Mouse (Mus musculus) urinary bladder, postnatal 14 days (tissue): ENCODE data around the gene Gm42688.

ENCODE experiments used
- DNase-seq: peaks from one replicate; pipeline ENCODE4 v3.0.0; 2021; ENCODE audit warnings: low spot score

Gene Gm42688

DNA sequence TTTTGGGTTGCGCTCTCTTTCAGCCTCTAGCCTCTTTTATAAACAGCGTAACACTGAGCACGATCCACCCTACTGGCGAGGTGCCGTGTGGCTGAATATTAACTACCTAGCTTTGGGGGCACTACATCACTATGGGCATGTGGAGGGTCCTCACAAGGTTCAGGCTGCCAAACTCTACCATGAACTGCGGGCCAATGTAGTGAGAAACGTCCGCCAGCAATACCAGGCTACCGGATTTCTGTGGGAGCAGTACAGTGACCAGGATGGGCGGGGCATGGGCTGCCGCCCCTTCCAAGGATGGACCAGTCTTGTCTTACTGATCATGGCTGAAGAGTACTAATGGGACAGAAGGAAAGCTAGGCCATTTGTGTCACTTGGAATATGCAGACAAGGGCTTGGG, 17.0 kb downstream of the Gm42688 start:
- DNase-seq = no peak

DNA sequence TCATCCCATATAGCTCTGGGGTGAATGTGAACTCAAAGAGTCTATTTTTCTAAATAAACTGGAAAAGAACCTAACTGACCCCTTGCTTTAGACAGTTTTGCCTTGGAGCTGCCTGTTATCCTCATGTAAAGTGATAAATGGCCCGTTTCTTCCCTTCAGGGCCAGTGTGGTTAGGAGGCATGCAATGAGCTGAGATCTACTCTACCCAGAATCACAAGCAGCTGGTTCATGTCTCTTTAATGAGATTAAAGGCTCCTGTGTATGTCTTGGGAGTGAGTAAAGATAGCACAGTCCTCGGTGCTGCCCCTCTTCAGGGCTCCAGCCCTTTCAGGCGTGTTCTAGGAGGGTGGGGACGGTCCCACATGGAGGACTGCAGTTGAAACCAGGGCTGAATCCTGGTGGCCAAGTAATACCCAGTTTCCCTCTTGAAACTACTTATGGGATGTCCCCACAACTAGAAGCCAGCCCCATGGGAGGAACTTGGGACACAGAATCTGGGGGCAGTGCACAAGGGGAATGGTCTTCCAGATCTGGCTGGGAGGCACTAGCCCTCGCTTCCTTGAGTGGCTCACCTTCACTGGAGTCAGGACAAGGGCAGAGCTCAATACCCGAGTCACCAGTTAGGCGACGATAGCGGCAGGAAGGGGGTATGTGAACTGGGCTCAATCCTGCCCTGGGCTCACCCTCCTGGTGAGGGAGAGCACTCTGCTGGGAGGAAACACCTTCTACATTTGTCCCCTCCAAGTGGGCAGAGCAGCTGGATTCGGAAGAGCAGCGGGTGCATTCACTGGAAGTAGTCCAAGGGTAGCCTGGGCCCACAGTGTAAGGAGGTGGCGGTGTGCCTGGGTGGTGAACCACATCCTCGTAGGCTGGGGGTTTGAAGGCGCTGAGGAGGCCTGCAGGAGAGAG, 17.7 kb downstream of the Gm42688 start:
- no peak for DNase-seq

DNA sequence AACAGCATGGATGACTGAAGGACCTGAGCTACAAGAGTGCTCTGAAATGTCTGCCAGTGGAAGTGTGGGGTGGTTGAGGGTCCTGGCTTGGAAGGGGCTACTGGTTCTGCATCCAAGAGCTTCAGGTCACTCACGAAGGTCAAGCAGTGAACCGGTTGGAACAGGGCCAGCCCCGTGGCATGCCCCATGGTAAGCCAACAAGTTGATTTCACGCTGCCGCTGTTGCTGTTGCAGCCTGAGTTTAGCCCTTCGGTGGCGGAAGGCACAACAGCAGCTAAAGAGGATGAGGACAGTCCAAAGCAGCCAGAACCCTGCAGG, 18.3 kb downstream of the Gm42688 start:
- DNase-seq = no peak

DNA sequence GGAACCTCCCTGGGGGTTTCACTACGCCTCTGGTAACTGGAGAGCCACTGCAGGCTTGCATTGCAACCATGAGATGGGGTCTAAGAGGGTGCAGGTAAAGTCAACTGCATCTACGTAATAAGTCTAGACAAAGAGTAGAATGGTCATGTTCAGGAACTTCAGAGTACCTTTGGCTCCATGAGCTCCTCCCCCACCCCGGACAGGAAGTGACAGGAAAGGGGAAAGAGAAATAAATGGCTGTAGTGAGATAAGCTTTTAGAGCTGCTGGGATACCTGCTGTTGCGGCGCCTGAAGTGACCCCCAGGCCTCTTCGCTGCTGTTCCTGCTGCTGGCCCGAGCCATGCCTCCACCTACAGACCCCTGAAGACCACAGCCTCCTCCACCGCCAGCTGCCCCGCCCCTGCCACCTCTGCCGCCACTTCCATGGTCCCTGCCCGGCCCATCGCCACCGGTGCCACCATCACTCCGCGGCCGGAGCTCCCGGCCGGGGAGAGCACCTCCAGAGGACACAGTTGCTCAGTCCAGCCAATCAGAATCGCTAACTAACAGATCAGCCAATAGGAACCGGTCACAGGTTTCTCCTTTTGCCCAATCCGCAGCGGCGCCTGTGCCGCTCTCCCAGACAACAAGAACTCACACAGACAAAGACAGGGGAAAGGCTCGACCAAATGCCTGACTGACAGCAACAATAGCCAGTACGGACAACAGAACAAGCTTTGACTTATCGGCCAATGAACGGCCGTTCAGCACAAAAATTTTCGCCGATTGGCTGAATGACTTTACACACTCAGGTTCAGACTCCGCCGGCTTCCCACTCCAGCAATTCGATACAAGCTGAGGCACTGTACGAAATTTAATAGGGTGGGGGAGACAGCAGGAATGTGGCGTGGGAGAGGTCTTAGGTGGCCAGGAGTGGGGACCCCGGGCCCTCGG, 19.8 kb downstream of the Gm42688 start, which contains the start of gene Wbp1:
Gene Wbp1 (minus strand): TSS at position 630 of the 933 bp plus-strand sequence.
- peak; percentile 94 for DNase-seq

DNA sequence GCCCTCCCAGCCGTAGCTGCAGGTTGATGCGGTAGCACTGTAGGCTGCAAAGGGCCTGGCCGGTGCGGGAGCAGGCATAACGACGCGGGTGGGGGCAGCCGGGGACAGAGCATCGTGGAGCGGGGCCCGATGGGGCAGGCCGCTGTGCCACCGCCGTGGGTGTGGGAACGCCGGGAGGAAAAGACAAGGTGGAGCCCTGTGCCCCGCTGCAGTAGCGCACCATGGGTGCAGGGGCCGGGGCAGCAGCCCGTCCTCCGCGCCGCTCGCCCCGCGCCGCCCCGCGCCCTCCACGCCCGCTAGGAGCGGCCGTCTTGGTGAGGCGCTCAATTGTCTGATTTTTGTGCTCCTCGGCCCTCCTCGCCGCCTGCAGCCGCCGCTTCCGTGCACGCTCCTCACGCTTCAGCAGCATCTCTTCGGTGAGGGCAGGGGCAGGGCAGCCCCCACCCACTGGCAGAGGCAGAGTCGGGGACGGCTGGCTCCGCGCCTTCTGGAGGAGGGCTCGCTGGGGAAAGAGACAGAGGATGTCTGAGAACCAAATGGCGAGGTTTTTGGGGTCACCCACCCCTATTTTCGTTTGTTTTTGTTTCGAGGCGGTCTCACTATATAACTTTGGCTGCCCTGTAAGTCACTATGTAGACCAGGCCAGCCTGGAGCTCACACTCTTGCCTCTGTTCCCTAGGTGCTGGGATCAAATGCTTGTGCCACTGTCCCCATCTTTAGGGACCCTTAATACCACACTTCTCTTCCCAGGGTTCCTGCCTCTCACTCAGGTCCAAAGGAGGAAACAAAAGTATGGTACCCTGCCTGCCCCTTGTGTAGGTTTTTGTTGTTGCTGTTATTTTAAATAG, 20.7 kb downstream of the Gm42688 start:
- DNase-seq = no peak

DNA sequence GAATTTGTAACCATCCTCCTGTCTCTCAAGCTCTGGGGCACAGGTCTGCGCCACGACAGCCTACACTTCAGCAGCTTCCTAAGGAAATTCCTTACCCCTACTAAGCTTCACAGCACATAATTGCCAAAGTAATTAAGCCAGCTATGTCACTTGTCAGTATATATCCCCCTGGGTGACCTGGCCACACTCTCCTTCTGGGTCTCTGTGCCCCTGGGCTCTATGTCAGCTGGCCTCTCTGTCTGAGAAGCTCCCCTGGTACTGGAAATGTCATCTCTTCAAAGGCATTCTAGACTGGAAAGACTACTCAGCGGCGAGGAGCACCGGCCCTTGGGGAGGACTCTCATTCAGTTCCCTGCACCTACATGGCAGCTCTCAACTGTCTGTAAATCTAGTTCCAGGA, 21.5 kb downstream of the Gm42688 start:
- no peak for DNase-seq

DNA sequence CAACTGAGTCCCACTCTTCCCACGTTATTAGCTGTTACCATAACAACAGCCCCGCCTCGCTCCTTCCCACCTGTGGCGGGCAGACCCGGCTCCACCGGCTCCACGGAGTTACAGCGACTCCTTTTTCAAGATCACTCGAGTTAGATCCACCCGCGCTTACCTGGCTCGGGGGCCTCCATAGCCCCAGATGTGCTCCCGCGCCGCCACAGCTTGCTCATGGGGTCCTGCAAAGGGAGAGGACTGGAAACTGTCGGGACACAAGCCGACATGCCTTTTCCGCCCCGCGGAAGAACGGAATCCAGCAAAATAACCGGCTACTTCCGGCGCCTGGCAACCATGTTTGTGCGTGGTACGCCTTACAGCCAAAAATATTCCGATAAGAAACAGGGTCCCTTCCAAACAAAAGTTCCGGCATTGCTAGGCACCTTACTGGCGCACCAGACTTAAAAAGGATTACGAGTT, 23.5 kb downstream of the Gm42688 start:
- DNase-seq = peak; percentile 93

DNA sequence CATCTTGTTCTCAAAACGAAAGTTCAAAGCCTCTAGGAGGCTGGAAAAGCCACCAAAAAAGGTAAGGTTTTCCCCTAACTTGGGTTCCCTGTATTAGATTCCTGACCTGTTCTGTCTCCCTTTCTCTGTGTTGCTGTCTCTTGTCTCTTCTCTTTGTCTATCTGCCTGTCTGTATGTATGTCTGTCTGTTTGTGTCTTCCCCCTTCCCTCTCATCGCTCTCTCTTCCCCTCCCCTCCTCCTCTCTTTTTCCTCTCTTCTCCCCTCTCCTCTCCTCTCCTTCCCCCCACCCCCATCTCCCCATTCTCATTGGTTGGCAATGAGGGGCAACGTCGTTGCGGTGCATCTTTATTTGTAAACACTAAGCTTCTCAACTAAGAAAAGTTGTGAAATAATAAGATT, 23.9 kb downstream of the Gm42688 start, which contains the start of gene Ino80b:
Gene Ino80b (minus strand): TSS at position 101 of the 400 bp plus-strand sequence.
- no peak for DNase-seq

DNA sequence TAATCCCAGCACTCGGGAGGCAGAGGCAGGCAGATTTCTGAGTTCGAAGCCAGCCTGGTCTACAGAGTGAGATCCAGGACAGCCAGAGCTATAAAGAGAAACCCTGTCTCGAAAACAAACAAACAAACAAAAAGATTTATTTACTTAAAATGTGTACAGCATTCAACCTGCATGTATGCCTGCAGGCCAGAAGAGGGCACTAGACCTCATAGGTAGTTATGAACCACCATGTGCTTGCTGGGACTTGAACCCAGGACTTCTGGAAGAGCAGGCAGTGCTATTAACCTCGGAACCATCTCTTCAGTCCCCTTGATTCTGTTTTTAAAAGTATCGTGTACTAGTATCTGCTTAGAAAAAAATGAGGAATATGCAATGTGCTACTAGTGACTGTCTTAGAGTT, 26.0 kb downstream of the Gm42688 start:
- DNase-seq = no peak

DNA sequence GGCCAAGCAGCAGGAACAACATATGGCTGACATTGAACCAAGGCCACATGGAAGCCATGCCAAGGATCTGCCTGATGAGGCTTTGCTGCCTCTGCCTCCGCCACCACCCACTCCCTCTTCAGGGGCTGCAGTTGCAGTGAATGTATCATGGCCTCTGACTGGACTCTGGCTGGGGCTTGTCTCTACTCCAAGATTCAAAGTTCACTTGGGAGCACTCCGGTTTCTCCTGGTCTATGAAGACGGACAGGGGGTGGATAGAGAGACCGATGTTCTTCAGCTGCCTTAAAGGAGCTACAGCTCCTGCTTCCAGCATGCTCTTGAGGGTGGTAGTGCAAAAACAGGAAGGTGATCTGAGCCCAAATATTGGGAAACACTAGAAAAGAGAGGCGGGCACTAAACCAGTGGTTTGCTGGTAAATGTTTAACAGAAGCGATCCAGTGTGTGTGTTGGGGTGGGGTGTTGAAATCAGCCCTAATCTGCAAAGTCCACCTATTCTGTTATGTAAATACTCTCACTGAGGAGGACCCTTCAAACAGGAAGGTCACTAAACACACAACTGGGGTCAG, 30.1 kb downstream of the Gm42688 start:
- DNase-seq = no peak

DNA sequence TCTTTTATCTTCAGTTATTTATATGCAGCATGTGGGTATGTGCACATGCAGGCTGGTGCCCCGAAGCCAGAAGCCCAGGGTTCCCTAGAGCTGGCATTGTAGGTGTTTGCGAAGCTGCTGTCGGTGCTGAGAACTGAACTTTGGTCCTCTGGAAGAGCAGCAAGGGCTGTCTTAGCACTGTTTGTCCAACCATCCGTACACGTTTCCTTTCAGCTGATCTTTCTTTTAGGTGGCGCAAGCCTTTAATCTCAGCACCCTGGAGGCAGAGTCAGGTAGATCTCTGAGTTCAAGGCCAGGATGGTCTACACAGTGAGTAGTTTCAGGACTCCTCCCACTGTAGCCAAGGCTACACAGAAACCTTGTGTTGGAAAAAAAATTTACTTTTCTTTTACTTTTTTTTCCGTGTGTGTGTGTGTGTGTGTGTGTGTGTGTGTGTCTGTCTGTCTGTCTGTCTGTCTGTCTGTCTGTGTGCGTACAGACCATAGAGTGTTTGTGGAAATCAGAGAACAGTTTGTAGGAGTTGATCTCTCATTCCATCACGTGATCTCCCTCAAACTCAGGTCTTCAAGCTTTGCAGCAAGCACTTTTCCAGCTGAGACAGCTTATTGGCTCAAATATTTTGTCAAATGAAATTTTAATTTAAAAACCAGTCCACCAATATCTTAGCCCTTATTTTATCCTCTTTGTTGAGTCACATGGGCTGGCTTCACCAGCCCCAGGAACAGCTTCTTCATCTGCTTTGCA, 30.9 kb downstream of the Gm42688 start:
- DNase-seq = no peak

DNA sequence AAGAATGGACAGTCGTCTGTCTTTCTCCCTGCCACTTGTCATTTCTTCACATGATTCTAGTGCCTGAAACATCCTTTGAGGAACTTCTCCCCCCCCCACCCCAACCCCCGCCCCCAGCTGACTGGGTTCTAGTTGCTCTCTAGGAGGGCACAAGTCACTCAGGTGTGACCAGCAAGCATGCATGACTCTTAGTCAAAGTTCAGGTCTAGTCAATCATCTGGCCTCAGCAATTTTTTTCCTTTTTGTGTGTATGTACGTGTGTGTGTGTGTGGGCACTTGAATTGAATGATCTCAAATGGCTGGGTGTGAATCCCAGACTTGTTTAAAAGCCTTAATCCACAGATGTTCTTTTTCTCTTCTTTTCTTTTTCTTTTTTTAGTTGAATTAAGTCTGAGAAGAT, 32.8 kb downstream of the Gm42688 start:
- DNase-seq = no peak

DNA sequence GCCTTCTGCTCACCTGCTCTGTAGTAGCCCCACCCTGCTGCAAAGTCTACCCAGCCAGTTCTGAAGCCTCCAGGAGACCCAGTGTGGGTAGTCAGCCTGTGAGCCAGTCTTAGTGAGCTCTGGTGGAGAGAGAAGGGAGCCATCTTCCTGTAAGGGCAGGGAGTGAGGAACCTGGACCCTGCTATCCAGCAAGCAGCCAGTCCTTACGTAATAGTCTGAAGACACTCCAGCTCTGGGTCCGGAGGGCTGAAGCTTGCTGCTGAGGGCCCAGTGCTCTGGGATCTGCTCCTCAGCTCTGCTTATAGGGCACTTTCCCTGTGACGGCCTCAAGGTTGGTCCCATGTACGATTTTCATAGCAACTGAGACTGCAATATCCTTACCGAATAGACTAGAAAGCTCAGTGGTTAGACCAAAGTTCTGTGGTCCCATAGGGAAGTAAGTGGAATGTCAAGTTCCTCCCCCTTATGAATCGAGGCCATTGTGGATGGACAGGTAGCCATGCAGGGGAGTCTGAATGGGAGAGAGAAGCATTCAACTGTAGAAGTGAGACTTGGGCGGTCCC, 33.6 kb downstream of the Gm42688 start, which contains the start of gene Rtkn:
Gene Rtkn (plus strand): TSS at position 513 of the 563 bp plus-strand sequence.
- no peak for DNase-seq

DNA sequence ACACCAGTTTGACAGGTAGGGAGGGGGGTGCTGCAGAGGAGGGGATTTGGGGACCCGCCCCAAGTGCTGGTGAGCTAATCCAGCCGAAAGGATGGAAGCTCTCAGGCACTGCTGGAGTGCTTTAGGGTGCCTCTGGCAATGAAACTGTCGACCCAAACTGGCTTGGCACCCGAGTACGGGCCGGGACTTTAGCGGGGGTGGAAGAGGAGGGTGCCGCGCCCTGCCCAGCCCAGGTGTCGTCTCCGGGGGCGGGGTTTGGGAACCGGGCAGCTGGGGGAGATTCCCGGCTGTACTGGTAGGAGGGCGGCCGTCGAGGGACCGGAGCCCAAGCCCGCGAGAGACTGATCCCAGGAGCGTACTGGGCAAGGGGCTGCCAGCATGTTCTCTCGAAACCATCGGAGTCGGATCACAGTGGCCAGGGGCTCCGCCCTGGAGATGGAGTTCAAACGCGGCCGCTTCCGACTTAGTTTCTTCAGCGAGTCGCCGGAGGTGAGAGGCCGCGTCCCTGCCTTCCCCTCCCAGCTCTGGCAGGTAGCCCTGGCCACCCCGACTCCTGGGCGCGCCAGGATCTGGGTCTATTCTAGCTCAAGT, 34.2 kb downstream of the Gm42688 start:
- peak; percentile 41 for DNase-seq

DNA sequence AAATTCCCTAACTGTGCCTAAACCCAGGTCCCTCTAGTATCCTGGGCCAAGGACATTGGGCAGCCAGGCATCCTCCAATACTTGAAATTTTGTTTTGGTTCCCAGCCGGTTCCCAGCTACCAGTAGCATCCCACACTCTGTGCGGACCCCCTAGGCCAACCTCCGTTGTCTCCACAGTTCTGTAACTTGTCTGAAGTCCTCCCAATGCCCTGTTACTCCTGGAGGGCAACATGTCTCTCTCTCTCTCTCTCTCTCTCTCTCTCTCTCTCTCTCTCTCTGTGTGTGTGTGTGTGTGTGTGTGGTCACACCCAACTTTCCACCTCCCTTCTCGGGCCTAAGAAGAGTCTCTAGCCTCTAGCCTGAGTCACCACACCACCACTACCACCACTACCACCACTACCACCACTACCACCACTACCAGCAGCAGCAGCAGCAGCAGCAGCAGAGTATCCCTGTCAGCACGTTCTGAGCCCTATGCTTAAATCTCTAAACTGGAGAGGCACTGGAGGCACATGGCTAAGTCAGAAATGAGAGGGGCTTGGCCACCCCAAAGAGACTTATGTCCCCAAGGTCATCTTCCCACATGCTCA, 35.0 kb downstream of the Gm42688 start:
- DNase-seq = no peak

DNA sequence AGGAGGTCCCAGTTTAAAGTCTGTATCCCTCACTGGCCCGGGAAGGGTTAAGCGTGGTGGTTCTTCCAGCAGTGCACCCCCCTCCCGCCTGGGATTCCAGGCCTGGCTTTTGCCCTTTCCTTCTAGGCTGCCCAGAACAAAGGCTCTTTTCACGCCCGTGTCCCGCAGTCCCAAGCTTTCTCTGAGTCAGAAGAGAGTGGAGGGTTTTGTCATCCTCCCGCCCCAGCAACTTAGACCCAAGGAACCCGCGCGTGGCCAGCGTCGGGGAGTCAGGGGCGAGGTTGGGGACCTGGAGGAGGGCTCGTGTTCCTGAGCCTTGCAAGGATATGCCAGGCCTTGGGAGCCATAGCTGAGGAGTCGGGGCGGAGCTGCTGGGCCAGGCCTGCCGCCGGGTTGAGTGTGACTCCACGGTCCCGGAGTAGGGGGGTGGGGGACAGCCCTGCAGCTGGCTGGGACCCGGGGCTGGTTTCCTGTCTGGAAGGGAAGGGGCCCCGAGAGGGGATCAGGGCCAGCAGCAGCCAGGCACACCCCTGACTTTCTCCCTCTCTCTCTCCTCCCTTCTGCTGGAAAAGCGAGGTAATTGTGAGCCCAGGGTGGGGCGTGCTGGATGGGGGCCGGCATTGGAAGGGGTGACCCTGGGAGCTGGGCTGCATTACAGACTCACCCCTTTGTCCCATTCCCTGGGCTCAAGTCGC, 35.6 kb downstream of the Gm42688 start:
- DNase-seq = peak; percentile 66

DNA sequence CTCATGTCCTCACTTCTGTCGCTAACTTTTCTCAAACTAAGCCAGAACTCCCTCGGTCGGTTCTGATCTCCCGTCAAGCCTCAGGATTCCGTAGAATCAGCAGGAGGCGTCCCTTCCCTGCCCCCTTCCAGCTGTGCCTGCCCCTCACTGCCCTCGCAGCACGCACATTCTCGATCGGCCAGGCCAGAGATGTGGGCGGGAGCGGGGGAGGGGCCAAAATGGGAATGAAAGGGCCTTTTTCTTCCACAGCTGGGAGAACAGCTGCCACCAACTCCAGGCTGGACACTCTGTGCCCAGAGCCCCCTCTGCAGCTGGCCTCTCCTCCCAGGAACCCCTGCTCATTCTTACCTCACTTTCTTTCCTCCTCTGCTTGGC, 36.1 kb downstream of the Gm42688 start:
- DNase-seq = peak; percentile 87

DNA sequence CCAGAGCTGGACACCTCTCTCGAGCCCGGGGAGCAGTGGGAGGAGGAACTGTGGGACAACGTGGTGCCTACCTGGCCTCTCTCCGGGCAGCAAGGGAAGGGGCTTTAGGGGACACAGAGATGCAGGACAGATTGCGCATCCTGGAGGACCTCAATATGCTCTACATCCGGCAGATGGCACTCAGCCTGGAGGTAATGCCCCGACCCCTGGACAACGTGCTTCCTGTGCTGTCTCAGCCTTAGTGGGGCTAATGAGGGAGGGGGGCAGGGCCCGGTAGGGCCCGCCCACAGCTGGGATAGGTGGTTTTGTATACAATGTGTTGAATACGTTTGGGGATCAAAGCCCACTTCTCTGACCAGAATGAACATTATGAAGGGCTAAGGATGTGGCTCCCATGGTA, 36.6 kb downstream of the Gm42688 start:
- no peak for DNase-seq

DNA sequence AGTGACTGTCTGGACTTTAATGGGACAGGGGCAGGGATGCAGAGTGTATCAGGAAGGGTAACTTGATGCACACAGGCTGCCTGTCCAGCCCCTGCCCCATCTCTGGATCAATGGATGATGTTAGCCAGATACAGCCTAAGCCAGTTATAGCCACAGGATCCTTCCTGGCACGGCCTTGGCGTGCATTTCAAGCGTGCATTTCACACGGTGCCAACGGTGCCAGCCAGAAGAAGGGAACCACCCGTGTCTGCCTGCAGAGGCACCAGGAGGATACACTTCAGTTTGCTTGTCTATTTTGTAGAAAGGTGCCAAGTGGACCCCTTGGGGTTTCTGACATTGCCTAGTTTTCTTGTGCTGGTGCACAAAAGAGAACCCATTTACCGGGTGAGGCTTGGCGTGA, 38.6 kb downstream of the Gm42688 start:
- DNase-seq = no peak
